Mouse (Mus musculus) ES-E14 (cell line): ENCODE results near the gene Rbfox1.

Experiments
- CHD2 ChIP-seq: IDR thresholded peaks from 2 replicates; pipeline ENCODE4 v1.6.1; 2014; ENCODE audit warnings: mild to moderate bottlenecking, low read depth, low read length, inconsistent platforms
- MAFK ChIP-seq: IDR thresholded peaks from 2 replicates; pipeline ENCODE4 v1.6.1; 2014; ENCODE audit warnings: mild to moderate bottlenecking, low read depth, low read length, inconsistent platforms; ENCODE audit not compliant: insufficient read depth

GRCm38 (mm10) chr16:6000016-6000415 lies 114.9 kb downstream of the Rbfox1 start:
- TF ChIP-seq MAFK (no peak), CHD2 (no peak)
